Mouse (Mus musculus) liver, adult (tissue): ENCODE measurements around the gene Btbd2.

Experiments
- GATA4 ChIP-seq: IDR thresholded peaks from 2 replicates; pipeline ENCODE4 v1.6.1; 2014; ENCODE audit warnings: mild to moderate bottlenecking, low read length; ENCODE audit not compliant: insufficient replicate concordance

The Btbd2 gene

DNA sequence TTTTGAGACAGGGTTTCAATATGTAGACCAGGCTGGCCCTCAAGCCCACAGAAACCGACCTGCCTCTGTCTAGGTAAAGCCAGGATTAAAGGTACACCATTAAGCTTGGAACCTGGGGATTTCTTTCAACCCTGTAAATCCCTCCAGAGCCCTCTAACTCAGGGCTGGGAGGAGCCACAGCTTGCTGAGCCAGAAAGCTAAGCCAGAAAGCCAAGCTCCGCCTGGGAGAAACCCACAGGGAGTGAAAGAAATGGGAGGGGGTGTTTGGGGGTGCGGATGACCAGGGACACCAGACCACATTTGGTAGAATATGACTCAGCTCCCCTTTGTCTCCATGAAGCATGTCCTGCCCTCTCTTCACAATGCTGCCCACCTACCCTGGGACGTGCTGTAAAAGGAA, 60.6 kb downstream of the Btbd2 start:
- no peak for TF ChIP-seq GATA4
